Mouse (Mus musculus) G1E (cell line): ENCODE results near the gene Alg5.

Experiments
- CTCF ChIP-seq: IDR thresholded peaks from 2 replicates; pipeline ENCODE4 v1.5.1; 2012; ENCODE audit warnings: low read depth, low read length, inconsistent platforms, mixed read lengths
- GATA2 ChIP-seq: IDR thresholded peaks from 2 replicates; pipeline ENCODE4 v1.6.1; 2012; ENCODE audit warnings: low read depth, low read length, inconsistent platforms, borderline replicate concordance
- POLR2AphosphoS5 ChIP-seq: IDR thresholded peaks from 2 replicates; pipeline ENCODE4 v1.6.1; 2012; ENCODE audit warnings: low read depth, low read length, inconsistent platforms; ENCODE audit not compliant: insufficient replicate concordance
- TAL1 ChIP-seq: conservative IDR thresholded peaks from 2 replicates; pipeline ENCODE4 v1.6.1; 2012; ENCODE audit warnings: low read depth, low read length, inconsistent platforms, mixed read lengths

DNA sequence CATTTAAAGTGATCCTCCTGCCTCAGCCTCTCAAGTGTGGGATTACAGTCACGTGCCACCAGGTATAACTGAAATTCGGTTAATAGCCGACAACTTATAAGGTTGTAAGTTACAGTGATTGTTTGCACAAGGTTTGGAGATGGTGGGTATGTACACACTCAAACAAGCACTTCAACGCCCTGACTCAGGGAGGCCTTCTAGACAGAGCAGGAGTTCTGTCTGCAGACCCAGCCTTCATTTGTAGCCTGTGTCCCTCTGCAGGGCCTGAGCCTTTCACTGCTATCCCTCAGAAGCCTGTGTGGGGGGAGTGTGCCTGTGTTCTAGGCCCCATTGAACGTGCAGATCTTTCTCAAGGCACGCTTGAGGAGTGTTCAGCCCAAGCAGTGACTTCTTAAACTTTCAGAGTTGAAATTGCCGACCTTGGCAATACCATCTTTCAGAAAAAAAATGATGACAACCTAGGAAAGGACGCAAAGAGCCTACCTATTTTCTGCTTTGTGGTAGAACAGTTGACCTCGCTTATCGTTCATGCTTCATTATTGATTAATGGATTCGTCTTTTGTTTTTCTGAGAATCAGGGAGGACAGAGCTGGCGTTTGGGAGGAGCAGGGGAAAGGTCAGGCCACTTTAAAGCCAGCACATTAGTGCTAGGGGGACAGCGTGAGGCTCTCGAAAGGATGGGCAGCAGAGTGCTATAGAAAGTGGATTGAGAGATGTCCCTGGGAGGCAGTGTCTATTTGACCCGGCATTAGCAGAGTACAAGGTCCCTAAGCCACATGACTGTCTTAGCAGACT is 25.2 kb downstream of the Alg5 start:
- TF ChIP-seq CTCF (no peak), POLR2AphosphoS5 (no peak), GATA2 (no peak), TAL1 (no peak)
